Mouse (Mus musculus): ENCODE measurements around the gene Cryzl2.

The Cryzl2 gene

DNA sequence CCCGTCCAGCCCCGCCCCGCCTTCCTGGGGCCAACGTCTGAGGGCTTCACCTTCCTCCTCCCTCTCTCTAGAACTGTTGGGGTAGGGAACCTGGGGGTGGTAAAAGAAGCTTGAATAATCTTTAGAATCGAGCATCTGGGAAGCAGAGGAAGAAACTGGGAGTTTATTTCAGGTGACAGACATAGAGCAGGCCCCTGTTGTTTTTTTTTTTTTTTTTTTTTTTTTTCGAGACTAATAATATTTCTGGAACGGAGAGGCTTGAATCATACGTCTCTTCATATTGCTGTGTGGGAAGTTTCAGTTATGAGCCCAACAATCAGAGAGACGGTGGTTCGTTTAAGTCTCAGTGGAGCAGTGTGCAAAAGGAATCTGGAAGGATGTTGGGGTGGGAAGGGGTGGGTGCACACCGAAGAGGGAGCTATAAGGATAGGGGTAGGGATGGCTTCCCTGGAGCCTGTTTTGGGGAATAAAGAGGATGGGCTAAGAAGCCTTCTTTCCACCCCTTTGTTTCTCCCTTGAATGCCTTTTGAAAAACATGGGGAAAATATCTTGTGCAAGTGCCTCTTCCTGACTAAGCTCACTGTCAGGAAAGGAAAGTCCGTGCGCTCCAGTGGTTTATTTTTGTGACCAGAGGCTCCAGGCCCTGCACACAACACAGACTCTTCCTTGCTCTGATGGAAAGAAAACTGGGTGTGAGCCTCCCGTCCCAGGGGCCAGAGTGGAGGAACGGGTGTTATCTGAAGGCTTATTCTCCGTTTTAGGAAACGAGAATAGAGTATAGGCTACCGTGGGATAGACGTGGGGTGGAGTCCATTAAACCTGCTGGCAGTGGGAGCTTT lies 14.4 kb upstream of the Cryzl2 start:
- no peak for DNase-seq (ENCODE audit: low read depth)

DNA sequence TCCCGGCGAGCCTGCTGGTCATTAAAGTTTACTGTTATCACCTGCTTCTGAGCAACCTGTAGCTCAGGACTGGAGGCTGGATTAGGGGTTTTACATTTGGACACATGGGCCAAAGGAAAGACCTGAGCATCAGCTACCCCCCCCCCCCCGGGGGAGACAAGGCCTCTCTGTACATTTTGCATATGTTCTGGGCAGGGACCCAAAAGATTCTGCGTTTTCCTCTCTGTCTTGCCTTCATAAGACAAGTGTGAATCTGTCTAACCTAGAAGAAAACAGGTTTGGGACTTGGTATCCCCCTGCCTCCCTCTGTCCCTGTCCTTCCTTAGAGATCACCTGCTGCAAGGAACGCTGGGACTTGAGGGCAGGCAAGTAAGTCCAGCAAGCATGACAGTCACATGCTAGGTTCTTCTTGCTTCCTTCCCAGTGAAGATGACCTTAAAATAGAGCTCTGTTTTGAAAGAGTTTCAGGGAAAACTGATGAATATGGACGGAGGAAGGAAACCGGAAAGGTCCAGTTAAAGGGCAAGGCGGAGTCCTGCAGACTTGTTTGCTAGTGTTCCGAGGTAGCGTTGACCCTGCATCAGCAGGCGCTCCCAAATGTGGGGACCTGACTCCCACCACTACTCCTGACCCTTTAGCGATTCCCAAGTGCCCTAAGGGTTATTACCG lies 13.6 kb upstream of the Cryzl2 start:
- DNase-seq (ENCODE audit: low read depth), result no peak

DNA sequence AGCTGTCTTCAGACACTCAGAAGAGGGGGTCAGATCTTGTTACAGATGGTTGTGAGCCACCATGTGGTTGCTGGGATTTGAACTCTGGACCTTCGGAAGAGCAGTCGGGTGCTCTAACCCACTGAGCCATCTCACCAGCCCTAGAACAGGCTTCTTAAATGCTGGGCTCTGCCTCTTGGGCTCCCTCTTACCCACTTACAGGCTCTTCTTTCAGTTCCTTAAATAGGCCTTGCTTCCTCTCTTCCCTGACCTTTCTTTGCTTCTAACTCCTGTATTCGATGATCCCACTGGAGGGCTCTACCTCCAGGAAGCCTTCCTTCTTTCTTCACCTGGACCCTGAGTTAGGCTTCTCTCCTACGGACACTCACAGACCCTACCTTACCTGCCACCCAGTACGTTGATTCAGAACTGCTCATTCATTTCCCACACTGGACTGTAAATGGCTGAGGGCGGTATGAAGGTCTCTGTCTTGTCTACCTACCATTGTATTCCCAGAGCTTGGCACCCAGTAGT lies 12.9 kb upstream of the Cryzl2 start:
- DNase-seq (ENCODE audit: low read depth), result no peak

DNA sequence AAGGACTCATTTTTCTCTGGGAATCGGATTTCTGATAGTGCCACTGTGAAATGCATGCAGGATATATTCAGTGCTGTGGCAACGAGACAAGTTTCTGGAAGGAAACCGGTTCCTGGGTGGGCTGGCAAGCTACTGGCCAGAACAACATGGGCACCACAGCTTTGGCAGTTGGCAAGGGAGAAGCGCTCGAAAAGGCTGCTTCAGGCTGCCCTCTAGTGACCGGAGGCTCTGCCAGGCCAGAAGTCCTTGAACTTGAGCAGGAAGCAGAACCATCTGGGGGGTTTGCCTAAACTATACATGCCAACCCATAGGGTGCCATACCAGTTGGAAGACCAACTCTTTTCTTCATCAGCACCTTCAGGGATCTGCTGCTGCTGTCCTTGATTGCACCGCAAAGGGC lies 12.1 kb upstream of the Cryzl2 start:
- no peak for DNase-seq (ENCODE audit: low read depth)

DNA sequence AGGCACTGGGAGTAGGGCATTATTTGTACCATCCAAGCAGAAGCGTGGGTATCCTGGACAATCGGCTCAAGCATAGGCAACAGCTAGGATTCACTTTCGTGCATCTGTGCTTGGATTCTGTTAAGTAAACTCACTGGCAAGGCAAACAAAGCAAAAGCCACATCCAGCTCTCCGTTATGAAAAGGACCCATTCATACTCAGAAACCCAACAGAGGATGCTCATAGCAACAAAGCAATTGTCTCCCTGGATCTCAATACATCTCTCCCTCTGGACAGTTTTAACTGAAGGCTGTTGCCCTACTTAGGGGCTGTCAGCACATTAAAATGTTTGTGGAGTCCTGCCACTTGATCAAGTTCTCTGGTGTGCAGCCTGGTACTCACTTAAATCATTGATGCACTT lies 11.2 kb upstream of the Cryzl2 start:
- no peak for DNase-seq (ENCODE audit: low read depth)

DNA sequence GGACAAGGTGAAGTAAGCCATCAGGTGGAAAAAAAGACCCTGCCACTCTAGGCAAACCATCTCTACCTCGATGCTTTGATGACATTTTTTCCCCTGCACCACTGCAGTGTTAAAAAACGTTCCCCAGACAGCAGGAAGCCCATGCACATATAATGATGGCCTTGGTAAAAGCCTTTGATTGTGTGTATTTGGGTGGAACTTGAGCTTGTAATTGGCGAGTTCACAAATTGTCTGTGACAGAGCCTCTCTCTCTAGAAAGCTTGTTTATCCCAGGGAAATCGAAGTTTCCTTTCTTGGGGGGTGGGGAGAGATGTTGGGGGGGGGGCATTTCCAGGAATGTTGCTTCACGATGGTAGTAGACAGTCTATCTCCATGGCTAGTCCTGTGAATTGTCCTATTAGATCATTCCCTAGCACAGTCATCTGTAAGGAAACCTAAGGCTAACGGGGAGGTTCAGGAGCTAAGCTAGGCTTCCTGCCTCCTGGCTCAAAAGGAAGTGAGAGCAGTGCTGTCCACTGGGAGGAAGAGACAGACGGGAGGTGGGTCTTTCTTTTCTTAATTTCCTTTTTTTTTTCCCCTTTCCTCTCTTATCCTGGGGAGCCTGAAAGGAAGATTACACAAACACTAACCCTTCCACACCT lies 10.1 kb upstream of the Cryzl2 start:
- no peak for DNase-seq (ENCODE audit: low read depth)

DNA sequence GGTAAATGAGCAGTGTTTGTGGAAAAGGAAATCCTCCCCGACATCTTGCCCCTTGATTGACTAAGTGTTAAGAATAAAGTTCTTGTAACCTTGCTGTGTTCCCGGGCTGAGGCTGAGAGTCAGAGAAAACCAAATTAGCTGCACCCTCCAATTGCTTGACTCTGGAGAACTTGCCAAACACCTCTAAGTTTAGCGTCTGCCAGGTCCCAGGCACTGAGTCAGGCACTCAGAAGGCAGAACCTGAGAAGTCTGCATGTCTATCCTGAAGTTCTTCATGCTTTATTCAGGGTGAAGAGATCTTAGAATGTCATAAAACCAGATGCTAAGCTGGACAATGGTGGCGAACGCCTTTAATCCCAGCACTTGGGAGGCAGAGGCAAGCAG lies 9.6 kb upstream of the Cryzl2 start:
- DNase-seq (ENCODE audit: low read depth), result no peak

DNA sequence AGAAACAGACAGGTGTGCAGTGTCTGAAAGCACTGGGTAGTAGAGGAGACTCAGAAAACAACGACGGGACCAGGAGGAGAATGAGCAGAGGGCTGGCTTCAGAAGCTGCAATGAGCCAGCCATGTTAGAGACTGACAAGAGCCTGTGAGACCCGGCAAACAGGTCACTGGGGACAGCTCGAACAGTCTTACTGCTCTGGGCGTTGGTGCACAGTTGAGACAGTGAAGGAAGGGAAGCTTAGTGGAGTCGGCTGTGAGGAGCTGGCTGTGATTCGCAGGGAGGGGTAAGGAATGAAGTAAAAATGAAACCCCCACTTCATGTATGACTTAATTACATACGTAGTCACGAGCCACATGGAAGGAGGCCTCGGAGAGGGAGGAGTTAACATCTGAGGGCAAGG lies 8.8 kb upstream of the Cryzl2 start:
- no peak for DNase-seq (ENCODE audit: low read depth)

DNA sequence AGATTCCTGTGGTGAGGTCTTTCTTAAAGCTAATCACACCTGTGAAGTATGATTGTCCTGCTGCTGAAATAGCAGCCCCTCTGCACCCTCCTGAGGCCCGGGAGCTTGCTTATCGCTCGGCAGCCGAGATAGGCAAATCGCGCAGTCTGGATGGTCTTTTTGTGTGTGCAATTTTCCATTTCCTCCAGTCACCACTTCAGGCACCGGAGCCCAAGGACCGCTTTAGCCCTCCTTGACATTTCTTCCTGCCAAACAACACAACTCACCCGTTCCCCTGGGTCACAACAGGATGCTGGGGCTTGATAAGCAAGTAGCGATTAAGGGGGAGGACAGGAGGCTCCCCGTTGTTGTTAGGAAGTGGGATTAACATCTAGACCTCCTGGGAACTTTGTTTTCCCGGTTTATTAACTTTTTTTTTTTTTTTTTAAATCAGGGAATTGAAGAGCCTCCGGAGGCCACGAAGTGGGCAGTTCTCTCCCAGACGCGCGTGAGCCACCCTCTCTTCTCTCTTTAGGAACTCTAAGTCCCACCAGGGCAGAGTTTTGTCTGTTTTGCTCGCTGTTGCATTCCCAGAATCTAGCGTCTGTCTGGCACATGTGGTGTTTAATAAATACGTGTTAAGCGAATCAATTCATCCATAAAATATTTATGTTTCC lies 8.3 kb upstream of the Cryzl2 start:
- DNase-seq (ENCODE audit: low read depth), result no peak

DNA sequence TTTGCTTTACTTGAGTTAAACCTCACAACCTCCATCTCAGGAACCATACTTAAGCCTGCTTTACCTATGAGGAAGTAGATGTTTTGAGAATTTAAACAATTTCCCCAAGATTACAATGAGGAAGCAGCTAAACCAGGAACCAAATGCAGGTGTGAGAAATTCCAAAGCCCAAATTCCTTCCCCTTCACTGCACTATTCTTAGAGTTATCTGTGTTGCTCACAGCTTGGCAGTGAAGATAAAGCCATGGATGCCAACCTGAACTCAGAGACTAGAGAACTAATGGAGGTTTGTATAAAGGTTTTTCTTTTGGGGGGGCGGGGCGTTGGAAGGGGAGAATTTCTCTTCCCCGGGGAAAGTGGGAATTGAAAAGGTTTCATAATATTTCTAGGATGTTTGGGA lies 6.1 kb upstream of the Cryzl2 start:
- no peak for DNase-seq (ENCODE audit: low read depth)

DNA sequence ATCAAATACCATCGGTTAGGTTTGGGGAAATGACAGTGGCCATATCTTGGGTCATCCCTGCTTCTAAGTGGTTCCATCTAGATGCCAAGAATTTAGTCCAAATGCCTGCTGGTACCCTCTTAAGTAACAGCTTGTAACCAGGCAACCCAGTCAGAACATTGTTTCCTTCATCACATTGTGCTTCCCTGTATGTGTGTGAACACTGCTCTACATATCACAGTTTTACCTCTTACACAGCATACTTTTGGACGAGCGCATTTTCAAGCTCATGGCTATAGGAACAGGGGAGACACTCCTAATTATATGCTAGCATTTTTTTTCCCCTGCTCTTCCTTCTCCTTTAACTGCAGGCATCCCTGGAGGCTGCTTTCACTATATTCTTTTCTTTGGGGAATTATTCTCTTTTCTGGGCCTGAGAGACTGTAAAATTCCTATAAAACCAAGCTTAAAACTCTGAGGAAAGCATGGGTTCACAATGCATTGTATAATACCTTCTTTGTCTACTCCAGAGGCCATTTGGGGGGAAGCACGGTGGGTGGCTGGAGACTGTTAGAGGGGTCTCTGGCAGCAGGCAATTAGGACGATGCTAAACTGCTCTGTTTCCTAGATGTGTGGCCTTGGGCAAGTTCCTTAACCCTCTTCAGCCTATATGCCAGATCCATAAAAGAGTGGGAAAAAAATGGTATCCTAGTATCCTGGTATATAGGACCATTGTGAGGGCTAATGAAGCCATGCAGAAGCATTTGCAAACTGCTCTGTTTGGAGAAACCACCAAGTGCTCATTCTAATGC lies 5.4 kb upstream of the Cryzl2 start:
- DNase-seq (ENCODE audit: low read depth), result no peak

DNA sequence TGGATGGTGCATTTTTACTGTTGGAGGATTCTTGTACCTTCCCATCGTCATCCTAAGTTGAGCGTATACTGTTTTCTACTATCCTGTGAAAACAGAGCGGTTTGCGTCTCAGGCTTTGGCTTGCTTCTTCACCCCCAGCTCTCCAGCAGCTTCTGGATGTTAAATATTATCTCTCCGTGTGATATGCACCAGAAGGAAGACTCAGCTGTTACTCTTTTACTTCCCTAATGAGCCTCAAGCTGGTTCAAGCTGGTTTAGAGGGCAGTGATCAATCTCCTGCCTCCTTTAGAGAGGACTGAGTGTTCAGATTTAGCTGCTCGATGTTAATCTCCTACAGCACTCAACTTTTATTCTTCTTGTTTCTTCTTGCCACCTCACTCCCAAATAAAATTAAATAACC lies 3.5 kb upstream of the Cryzl2 start:
- no peak for DNase-seq (ENCODE audit: low read depth)

DNA sequence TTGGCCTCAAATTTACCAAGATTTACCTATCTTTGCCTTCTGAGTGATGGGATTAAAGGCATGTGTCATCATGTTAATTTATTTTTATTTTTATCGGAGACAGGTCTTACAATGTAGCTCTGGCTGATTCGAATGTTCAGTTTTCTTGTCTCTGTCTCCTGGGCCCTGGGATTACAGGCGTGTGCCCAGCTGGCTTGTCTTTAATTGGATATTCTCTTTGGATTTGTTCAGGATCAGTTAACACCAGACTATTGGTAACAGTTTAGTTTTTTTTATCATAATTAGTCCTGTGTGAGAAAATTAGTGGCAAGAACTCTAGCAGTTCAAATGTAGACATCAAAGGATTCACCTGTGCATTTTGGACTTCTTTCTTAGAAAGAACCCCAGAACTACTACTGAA lies 588 bp upstream of the Cryzl2 start:
- DNase-seq (ENCODE audit: low read depth), result no peak

DNA sequence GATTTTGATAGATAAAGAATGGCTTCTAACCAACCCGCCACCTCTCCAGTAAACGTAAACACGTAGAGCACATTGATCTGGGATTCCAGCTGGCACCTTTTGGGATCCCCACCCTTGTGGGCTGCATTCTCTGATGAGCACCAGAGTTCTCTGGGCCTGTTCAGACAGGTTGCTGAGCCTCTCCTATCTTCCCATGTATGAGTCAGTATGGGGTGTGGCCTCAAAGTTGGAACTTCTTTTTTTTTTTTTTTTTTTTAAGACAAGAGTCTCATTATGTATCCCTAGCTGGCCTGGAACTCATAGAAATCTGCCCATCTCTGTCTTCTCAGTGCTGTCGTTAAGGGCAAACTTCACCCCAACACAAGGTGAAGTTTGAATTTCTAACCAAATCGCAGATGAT lies 1.5 kb downstream of the Cryzl2 start:
- DNase-seq (ENCODE audit: low read depth), result no peak

DNA sequence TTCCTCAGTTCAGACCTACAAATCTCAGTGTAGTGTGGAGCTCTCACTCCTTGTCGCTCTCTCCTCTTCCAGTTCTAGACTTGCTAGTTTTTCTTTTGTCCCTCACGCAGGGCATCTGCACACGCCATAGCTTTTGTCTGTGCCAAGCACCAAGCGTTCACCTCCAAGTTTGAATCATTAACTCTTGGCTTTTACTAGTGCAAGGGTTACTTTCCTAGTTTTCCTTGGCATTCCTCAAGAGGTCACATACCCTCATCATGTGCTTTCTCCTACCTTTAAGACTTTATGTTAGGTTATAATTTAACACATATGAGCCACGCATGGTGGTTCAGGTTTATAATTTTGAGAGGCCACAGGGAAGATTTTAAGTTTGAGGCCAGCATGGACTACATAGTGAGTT lies 2.9 kb downstream of the Cryzl2 start:
- DNase-seq (ENCODE audit: low read depth), result no peak

DNA sequence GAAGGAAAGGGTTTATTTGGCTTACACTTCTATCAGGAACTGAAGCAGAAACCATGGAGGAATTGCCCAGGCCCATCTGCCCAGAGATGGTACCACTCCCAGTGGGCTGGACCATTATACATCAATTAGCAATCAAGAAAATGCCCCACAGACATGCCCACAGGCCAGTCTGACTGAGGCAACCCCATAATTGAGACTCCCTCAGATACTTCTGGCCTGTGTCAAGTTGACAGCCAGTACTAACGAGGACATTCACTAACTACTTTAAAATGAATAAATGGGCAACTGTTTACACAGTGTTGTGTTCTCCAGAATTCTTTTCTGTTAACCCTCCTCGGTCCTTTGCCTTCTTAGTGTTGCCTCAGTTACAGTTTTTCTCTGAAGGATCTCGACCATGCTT lies 4.0 kb downstream of the Cryzl2 start:
- no peak for DNase-seq (ENCODE audit: low read depth)

DNA sequence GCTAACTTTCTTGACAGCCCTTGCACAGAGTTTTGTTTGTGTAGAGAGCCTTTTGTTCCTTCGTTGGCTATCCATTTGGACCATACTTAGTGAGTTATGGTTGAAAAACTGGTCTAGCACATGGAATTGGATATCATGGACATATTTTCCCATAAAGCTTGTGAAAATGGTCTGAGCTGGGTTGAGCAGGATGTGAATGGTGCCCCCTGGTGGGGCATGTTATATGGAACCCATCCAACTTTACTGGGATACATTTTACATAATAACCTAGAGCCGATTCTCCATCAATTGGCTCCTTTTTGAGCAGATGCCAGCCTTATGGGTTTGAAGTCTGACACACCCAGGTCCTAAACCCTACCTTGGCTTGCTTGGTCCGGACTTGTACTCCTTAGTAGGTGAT lies 6.8 kb downstream of the Cryzl2 start:
- no peak for DNase-seq (ENCODE audit: low read depth)

DNA sequence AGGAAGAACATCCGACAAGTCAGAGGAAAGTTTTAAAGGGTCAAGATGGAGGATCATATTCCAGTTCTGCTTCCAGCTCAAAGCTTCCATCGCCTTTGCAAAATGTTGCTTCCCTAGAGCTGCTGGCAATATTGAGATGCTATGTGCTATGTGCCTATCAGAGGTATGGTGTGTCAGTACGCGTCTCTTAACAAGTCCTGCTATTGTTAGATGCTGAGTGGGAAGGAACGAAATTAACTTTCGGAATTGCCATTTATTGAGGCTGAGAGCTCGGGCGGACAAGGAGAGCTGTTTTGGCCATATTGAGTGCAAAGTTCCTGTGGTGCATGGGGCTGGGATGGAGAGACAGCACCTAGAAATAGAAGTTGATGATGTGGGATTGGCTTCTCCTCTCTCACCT lies 9.5 kb downstream of the Cryzl2 start:
- DNase-seq (ENCODE audit: low read depth), result no peak

DNA sequence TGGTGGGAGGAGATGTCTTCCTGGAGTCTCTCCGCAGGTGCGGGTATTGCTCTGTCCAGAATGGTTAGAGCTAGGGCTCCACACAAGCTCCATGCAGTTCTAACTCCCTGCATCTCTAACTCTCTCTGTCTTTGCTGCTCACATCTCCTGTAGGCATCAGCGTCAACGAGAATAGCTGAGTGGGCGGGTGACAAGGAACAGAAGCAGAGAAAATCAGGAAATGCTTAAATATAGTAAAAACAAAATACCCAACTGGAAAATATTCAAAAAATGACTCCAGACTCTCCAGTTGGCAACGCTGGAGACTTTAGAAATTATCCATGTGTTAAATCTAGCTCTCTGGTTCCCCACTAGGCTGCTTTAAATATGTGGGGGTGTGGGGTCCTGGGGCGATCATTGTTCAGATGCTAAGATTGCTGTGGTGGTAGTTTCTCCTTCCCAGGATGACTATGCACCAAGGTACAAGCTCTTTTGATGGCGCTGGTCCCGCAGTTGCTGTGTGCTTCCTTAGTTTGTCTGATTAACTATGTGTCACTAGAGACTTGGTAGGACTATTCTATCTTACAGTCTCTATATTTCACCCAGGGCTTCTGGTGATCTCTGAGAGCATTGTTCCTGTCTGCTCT lies 12.5 kb downstream of the Cryzl2 start:
- DNase-seq (ENCODE audit: low read depth), result no peak

DNA sequence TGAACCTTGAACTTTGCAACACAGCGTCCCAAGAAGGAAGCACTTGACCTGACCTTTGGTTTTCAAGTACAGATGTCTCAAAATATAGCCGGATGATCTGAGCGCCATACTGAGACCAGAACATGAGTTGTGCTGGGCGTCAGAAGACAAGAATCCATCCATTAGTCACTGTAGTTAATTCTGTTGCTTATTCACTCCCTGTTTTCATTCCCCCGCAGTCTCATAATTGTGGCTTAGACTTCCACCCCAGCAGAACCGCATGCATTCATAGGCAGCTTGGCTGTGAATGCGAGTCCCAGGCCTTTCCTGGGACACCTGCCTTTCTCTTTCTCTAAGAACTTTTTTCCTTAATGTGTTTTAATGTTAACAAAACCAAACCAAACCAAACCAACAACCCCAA lies 14.3 kb downstream of the Cryzl2 start:
- no peak for DNase-seq (ENCODE audit: low read depth)

DNA sequence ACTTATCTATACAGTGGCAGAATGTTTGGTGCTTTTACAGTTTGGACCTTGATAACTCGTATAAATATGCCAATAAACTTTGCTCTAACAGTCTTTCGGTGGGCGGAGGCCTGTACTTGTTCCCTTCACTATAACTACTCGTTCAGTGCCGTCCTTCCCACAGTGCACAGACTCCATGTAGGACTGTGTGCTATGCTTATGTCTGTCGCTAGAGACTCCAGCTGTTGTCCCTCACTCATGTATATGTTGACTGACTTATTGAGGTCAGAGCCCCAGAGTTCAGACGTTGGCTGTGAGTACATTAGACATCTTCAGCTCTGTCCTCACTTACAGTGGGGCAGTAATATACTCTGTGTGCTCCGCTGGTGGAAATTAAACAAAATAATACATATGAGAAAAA lies 16.5 kb downstream of the Cryzl2 start:
- DNase-seq (ENCODE audit: low read depth), result no peak
